Mouse (Mus musculus) ES-Bruce4 (cell line): ENCODE measurements around the gene Leprot.

ENCODE experiments used
- CTCF ChIP-seq: IDR thresholded peaks from one replicate; pipeline ENCODE4 v1.8.1; 2011; ENCODE audit warnings: low read depth, low read length
- EP300 ChIP-seq: IDR thresholded peaks from 2 replicates; pipeline ENCODE4 v1.6.1; 2011; ENCODE audit warnings: low read depth, low read length; ENCODE audit not compliant: insufficient read depth
- POLR2A ChIP-seq: IDR thresholded peaks from one replicate; pipeline ENCODE4 v1.8.1; 2011; ENCODE audit warnings: low read length; ENCODE audit not compliant: insufficient read depth

GRCm38 (mm10) chr4:101707234-101707633 is 59.7 kb downstream of the Leprot start:
- no peak for TF ChIP-seq CTCF
- TF ChIP-seq POLR2A, result no peak
- no peak for TF ChIP-seq EP300
